Mouse (Mus musculus) Muller cell, postnatal 12 days (primary cell): ENCODE data around the gene Gins2.

Experiments
- DNase-seq: peaks from one replicate; pipeline ENCODE4 v3.0.0-alpha.2; 2015; ENCODE audit errors: inconsistent ontology term

Gene Gins2

DNA sequence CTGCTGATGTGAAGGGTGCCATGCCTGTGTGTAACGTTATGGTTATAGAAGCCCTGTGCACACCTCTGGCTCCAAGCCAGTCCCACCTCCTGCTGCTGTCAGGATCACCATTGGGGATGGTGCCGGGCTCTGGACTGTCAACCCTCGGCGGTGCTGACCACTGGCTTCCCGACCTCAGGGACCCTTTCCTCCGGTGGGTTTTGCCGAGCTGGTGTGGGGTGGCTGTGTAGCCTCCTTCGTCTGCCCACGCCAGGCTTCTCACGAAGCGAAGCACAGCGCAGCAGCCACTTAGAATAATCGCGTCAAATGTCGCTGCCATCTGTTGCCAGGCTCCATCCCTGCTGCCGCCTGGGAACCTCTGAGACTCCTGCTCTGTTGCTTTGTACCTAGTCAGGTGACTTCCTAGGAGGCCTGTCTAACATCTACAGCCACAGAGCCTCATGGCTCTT, 40.8 kb downstream of the Gins2 start:
- DNase-seq: no peak

GRCm38 (mm10) chr8:120547562-120547961, 41.5 kb downstream of the Gins2 start:
- no peak for DNase-seq

GRCm38 (mm10) chr8:120544155-120544554, 44.9 kb downstream of the Gins2 start:
- no peak for DNase-seq

DNA sequence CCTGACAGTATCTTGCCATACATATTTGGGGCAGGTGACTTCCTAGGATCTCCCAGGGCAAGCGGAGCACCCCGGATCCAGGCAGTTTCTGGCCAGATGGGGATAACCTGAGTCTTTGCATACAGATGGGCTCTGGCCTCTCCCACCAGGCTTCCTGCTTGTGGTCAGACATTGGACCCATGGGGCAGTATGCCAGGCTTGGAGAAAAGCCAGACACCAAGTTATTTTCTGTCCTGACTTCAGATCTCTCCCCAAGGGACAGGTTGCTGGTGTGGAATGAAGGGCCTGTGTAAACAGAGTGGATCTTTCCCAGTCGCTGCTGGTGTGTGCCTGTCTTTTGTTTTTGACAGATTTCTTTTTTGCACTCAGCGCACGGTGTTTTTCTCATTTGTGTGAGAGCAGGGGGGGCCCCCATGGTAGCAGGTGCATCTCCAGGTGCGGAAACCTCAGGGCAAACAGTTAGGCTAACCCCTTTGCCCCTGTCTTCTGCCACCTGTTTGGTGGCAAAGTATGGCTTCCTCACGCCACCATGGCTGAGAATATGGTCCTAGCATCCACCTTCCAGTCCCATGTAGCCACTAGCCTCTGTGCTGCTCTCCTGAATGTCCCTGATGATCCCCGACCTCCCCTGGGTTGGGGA, 45.6 kb downstream of the Gins2 start:
- DNase-seq: peak; percentile 48

DNA sequence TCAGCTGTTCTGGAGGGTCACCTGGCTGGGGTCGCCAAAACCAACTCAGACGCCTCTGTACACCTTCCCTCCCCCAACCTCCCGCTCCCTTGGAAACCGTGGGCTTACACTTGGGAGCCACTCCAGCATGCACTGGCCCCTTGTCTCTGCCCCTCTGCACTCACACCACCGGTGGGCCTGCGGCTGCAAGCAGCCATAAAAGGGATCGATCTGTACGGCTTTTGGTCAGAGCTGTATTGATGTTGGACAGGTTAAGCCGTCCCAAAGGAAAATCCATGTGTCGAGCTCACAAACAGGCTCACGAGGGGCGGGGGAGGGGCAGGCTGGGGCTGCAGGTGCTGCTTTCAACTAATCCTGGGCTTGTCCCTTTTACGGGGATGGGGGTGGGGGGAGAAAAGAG, 46.1 kb downstream of the Gins2 start:
- no peak for DNase-seq

DNA sequence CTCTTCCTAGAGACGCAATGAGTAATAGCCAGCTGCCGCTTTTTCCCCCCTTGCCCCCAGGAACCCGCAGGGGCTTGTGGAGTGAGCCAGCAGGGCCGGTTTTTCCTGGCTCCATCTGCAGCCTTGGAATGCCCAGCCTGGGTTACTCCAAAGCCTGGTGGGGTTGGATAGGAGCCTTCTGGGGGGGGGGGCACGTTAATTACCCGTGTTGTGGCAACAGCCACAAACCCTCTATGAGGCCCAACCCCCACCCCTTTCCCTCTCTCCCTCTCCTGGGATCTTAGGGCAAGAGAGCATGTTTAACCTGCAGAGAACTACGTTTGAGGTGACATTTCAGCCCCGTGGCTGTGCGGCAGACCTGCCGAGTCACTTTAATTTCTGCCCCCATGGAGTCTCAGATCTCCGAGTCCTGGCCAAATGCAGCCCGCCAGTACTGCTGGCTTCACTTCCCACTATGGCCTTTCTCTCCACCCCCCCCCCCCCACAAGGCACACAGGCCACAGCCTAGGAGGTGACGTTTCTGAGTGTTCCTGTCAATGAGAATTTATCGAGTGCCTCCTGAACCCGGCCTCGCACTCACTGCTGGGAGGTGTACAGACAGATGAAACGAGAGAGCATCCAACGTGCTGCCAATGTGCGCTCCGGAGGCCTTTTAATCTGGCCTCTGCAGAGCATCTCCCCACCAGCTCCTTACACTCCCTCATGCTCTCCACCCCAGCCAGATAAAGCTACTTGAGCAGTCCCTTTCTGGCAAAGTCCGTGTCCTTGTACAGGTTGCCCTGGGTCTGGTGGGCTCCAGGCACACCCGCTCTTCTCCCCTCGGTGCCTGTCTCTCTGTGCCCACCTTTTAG, 49.1 kb downstream of the Gins2 start:
- DNase-seq: no peak

GRCm38 (mm10) chr8:120539381-120539774, 49.7 kb downstream of the Gins2 start:
- peak; percentile 42 for DNase-seq

DNA sequence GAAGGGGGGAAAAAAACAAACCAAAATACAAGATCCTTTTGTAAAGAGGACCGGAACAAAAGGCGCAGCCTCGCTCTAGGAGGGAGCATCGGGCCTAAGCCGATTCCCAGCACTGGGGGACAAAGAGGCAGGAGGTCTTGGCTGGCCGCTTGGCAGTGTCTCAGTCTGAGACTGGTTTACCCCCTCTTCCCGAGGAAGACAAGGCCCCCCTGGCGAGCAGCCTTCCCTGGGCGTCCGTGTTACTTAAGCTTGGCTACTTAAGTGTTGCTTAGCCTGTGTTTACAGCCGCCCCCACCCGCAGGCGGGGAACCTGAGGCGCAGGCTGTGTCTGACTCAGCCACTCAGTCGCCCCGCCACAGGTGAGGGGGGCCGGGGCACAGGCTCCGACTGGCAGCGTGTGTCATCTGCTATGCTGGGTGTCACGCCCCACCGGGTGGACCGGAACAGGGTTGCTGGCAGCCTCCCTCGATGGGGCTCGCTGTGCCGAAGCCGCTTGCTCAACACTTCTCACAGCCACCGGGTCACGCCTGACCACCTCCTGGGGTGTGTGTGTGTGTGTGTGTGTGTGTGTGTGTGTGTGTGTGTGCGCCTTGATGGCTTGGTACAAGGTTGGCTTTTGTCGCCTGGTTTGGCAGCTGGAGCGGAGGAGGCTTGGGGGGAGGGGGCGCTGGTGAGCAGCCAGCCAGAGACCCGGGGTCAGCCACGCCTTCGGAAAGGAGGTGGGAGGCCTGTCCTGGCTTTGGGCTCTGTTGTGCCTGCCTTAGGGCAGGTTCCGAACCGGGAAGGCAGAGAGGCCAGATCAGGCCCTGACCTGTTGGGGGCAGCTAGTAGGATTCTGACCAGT, 50.5 kb downstream of the Gins2 start:
- peak; percentile 85 for DNase-seq

- DNase-seq: peak; percentile 73
Observed at GRCm38 (mm10) chr8:120537818-120538396, 51.2 kb downstream of the Gins2 start.

DNA sequence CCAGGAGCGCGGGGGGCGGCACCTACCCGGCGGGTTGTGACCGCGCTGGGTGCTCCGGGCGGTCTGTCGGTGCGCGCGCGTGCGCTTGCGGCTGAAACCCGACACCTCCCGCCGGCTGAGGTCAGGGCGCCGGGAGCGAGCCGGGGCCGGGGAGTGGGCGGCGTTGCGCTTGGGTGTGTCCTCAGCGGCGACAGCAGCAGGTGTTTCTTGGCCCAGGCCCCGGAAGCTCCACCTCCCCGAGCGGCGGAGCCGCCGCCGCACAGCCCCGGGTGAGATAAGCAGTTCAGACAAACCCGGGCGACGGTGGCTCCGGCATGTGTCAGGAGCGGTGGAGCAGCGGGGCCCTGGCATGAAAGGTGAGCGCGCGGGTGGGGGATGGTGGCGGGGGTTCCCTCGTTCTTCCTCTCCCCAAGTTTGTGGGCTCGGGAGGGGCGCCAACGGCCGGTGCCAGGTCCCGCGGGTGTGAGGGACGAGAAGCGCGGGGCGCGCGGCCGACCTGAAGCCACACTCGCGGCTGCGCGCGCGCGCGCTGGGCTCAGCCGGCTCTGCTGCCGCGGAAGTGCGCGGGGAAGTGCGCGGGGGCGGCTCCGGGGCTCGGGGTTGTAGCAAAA, 51.8 kb downstream of the Gins2 start:
- DNase-seq: peak; percentile 85

DNA sequence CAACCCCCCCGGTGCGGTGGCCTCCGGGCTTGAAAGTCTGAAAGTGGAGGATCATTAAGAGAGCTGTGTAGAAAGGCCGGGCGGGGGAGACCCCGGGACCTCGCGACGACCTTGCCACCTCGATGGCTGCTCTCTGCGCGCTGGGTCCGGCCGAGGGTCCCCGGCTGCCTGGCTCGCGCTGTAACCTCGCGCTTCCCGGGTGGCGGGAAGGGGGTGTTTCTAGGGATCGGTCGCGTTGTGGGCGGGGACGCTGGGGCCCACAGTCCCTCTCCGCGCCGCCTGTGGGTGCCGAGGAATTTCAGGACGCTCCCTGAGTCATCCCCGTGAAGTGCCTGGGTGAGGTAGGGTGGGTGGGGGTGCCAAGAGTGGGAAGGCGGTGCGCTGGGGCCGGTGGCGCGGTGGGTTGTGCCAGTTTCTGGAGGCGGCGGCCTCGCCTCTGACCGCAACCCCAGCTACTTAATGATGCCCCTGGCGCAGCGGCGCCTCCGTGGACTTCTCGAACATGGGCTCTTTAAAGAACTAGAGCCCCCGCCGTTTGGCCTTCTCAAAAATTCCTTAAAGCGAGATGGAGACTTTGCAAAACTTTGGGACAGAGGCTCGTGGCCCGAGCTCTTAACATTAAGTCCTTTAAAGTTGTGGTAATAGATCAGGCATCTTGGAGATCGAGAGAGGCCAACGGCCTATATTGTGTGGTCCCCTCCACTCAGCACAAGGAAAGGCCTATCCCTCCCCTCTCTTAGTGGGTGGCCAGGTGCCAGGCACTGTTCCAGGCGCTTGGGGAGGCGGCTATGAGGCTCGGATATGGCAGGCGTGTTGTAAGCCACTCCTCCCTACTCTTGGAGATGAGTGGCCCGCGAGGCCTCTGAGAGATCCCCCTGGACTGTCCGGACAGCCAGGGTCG, 52.5 kb downstream of the Gins2 start:
- DNase-seq: peak; percentile 93

DNA sequence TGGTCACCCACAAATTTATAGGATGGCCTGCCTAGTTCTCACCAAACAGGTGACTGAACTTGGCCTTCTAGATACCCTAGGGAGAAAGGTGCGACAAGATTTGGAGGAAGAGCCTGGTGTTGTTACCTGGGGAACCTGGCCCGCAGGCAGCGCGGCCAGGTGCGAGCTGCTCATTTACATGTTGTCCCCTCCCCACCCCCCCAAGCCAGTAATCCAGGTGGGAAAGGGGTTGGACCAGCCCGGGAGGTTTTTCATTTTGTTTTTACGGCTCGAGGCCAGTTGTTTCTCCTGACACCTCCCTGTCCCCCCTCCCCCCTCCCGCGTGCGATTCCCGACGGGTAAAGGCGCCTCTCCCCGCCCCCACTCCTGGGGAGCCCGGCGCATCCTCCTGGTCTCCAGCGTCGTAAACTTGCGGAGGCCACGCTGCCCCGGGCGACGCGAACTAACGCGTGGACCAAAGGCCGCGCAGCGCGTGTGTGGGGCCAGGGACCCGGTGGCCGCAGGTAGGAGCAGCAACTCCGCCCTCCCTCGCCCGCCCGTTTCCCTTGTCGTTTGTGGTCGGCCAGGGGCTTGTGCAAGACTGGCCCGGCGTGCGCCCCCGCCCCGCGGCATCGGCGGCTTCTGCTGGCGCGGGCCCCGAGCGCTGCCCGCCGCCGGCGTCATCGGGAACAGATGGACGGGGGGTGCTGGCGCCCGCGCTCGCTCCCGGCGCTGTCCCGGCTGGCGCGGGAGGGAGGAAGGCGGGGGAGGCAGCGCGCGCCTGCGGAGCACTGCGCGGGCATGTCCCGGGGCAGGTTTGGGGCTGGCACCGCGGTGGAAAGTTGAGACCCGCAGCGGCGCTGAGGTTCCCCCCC, 53.4 kb downstream of the Gins2 start:
- DNase-seq: peak; percentile 89

- peak; percentile 86 for DNase-seq
Observed at GRCm38 (mm10) chr8:120534504-120535368, 54.4 kb downstream of the Gins2 start.

- no peak for DNase-seq
Observed at GRCm38 (mm10) chr8:120534080-120534479, 55.0 kb downstream of the Gins2 start.

GRCm38 (mm10) chr8:120533380-120533779, 55.7 kb downstream of the Gins2 start:
- DNase-seq: no peak

DNA sequence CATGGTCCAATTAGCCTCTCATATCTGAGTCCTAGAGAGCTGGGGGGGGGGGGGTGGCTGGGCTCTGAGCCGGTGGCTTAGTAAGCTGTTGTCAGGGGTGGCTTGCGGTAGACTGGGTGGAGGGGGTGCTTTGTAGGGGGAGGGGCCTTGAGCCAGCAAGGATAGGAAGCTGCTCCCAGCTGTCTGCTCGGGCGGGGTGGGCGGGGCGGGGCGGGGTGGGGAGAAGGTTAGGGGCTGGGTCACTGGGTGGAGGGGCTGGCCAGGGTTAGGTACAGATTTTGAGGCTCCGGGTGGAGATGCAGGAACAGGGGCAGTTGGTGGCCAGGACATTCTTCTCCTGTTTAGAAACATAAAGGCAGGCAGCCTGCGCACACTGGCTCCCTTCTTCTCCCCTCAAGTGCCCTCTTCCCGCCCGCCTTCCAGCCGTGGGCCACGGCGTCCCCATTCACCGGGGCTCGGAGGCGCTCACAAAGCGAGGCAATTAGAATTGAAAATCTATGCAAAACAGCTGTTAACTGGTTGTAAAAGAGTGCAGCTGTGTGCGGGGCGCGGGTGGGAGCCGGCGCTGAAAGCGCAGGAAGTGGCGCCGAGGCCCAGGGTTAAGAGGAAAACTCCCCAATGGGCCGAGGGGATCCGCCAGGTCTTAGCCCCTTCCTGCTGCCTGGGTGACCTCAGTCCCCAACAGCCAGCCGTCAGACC, 56.4 kb downstream of the Gins2 start:
- peak; percentile 78 for DNase-seq

DNA sequence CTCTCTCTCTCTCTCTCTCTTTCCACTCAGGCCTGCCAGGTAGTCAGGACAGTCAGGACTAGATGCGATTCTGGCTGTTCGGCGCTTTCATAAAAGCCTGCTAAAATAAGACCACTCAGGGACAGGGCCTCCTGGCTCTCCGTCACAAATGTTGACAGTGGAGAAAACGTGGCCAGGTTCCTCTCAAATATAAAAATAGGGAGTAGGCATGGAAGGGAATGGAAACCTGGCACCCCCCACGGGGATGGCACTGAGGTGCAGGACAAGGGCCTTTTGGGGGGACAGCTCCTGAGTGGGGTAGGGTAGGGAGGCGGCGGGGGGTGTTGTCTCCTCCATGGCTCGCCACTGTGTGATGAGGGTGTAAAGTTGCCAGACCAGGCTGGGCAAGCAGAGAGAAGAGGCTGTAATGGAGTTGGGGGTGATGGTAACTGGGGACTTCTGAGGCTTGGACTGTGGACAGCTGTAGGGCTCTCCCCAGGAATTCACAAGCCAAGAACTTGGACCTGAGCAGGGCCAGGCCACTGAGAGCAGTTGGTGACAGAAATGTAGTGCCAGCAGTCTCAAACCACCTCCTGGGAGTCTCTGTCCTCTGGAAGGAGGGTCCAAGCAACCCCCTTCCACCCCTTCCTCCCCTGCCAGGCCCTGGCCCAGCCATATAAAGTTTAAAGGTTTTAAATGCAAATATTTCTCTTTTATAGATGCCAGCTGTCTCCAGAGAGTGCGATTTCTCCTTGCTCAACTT, 57.2 kb downstream of the Gins2 start:
- DNase-seq: no peak
